Mouse (Mus musculus): ENCODE measurements around the gene Tsga10. TPM values are rescaled to one million over a fixed set of nuclear protein-coding genes. Genes with fewer than 3 reads are reported as not detected.
"Not testable (repeated sequence)": the region's sequence is repeated elsewhere in the genome, so short reads cannot be mapped to it uniquely, and the experiment has no call there.

The Tsga10 gene
- polyA plus RNA-seq, 1 experiment from 2014 or later = 6.1 TPM

GRCm38 (mm10) chr1:37831681-37832080 lies 34.5 kb downstream of the Tsga10 start:
- no peak for ATAC-seq (replicated peaks; ENCODE audit: low FRiP score)
- H3K9ac ChIP-seq = no peak overlapping the region
- H3K27ac ChIP-seq = no peak overlapping the region
- H3K9me3 ChIP-seq (replicated peaks) = no peaks in the 10 kb centered on the region
- 0 out of 2 replicates have a peak, but pooled peaks cover 1% of the 10 kb centered on the region for H3K36me3 ChIP-seq
- 48% methylated on average over 2 of the region's 2 CpGs for WGBS
- H3K27me3 ChIP-seq = no peaks in the 10 kb centered on the region
- no peak overlapping the region for H3K4me2 ChIP-seq
- no peaks in the 10 kb centered on the region for H3K4me1 ChIP-seq
- H3K4me3 ChIP-seq (replicated peaks) = no peak overlapping the region

- WGBS = 78% methylated on average over 1 of the region's 1 CpGs
- H3K36me3 ChIP-seq; ATAC-seq (replicated peaks; ENCODE audit: low FRiP score); H3K9me3 ChIP-seq (replicated peaks); H3K27me3 ChIP-seq; H3K27ac ChIP-seq; H3K4me1 ChIP-seq; H3K9ac ChIP-seq; H3K4me2 ChIP-seq; H3K4me3 ChIP-seq (replicated peaks): not testable (repeated sequence)
Measured at GRCm38 (mm10) chr1:37802291-37802690, 63.9 kb downstream of the Tsga10 start.

GRCm38 (mm10) chr1:37800298-37800697 lies 65.9 kb downstream of the Tsga10 start:
- Histone ChIP-seq H3K9me3 (replicated peaks) (no peaks in the 10 kb centered on the region), H3K27me3 (no peaks in the 10 kb centered on the region), H3K4me1 (no peaks in the 10 kb centered on the region), H3K27ac (no peak overlapping the region), H3K9ac (no peak overlapping the region), H3K4me2 (no peak overlapping the region), H3K36me3 (no peaks in the 10 kb centered on the region), H3K4me3 (replicated peaks) (no peak overlapping the region)
- 93% methylated on average over 2 of the region's 2 CpGs for WGBS
- no peak for ATAC-seq (replicated peaks; ENCODE audit: low FRiP score)

GRCm38 (mm10) chr1:37799505-37799904 lies 66.7 kb downstream of the Tsga10 start:
- no peak overlapping the region for H3K9ac ChIP-seq
- H3K9me3 ChIP-seq (replicated peaks) = no peaks in the 10 kb centered on the region
- WGBS = 68% methylated on average over 3 of the region's 3 CpGs
- H3K4me2 ChIP-seq = no peak overlapping the region
- H3K4me3 ChIP-seq (replicated peaks) = no peak overlapping the region
- H3K27ac ChIP-seq = no peak overlapping the region
- H3K27me3 ChIP-seq = no peaks in the 10 kb centered on the region
- no peaks in the 10 kb centered on the region for H3K4me1 ChIP-seq
- ATAC-seq (replicated peaks; ENCODE audit: low FRiP score) = no peak
- H3K36me3 ChIP-seq = no peaks in the 10 kb centered on the region

GRCm38 (mm10) chr1:37759407-37759806 lies 106.8 kb downstream of the Tsga10 start:
- ATAC-seq (replicated peaks; ENCODE audit: low FRiP score) = no peak
- Histone ChIP-seq H3K9me3 (replicated peaks) (no peaks in the 10 kb centered on the region), H3K4me2 (no peak overlapping the region), H3K4me1 (no peaks in the 10 kb centered on the region), H3K27ac (no peak overlapping the region), H3K36me3 (no peaks in the 10 kb centered on the region), H3K9ac (no peak overlapping the region), H3K4me3 (replicated peaks) (no peak overlapping the region), H3K27me3 (no peaks in the 10 kb centered on the region)

GRCm38 (mm10) chr1:37744650-37745259 lies 121.5 kb downstream of the Tsga10 start:
- no peak overlapping the region for H3K4me3 ChIP-seq (replicated peaks)
- no peak for ATAC-seq (replicated peaks; ENCODE audit: low FRiP score)
- no peak overlapping the region for H3K27ac ChIP-seq
- H3K4me2 ChIP-seq = no peak overlapping the region
- no peaks in the 10 kb centered on the region for H3K27me3 ChIP-seq
- 84% methylated on average over 9 of the region's 9 CpGs for WGBS
- no peaks in the 10 kb centered on the region; the same call in 1 of the 2 replicates for H3K9me3 ChIP-seq (replicated peaks)
- no peaks in the 10 kb centered on the region for H3K36me3 ChIP-seq
- H3K4me1 ChIP-seq = no peaks in the 10 kb centered on the region
- H3K9ac ChIP-seq = no peak overlapping the region

GRCm38 (mm10) chr1:37742602-37743270 lies 123.5 kb downstream of the Tsga10 start:
- Histone ChIP-seq H3K27ac (no peak overlapping the region), H3K27me3 (no peaks in the 10 kb centered on the region), H3K9ac (no peak overlapping the region), H3K4me2 (no peak overlapping the region), H3K4me3 (replicated peaks) (no peak overlapping the region), H3K9me3 (replicated peaks) (no peaks in the 10 kb centered on the region; the same call in 1 of the 2 replicates), H3K36me3 (no peaks in the 10 kb centered on the region), H3K4me1 (no peaks in the 10 kb centered on the region)
- 70% methylated on average over 14 of the region's 14 CpGs for WGBS
- no peak for ATAC-seq (replicated peaks; ENCODE audit: low FRiP score)

- Histone ChIP-seq H3K4me3 (replicated peaks) (no peak overlapping the region), H3K36me3 (no peaks in the 10 kb centered on the region), H3K9ac (no peak overlapping the region), H3K4me2 (no peak overlapping the region), H3K4me1 (no peaks in the 10 kb centered on the region), H3K27ac (no peak overlapping the region), H3K27me3 (no peaks in the 10 kb centered on the region), H3K9me3 (replicated peaks) (no peaks in the 10 kb centered on the region; the same call in 1 of the 2 replicates)
- ATAC-seq (replicated peaks; ENCODE audit: low FRiP score) = no peak
- WGBS = 90% methylated on average over 11 of the region's 11 CpGs
Measured at GRCm38 (mm10) chr1:37742126-37742525, 124.1 kb downstream of the Tsga10 start.

GRCm38 (mm10) chr1:37740161-37740802 lies 125.9 kb downstream of the Tsga10 start:
- Histone ChIP-seq H3K27me3 (no peaks in the 10 kb centered on the region), H3K27ac (no peak overlapping the region), H3K4me1 (no peaks in the 10 kb centered on the region), H3K9me3 (replicated peaks) (no peaks in the 10 kb centered on the region), H3K4me2 (no peak overlapping the region), H3K9ac (no peak overlapping the region), H3K4me3 (replicated peaks) (no peak overlapping the region), H3K36me3 (no peaks in the 10 kb centered on the region)
- WGBS = 65% methylated on average over 8 of the region's 8 CpGs
- ATAC-seq (replicated peaks; ENCODE audit: low FRiP score) = no peak

- no peak for ATAC-seq (replicated peaks; ENCODE audit: low FRiP score)
- Histone ChIP-seq H3K4me3 (replicated peaks) (no peak overlapping the region), H3K4me1 (no peaks in the 10 kb centered on the region), H3K27me3 (no peaks in the 10 kb centered on the region), H3K9me3 (replicated peaks) (no peaks in the 10 kb centered on the region), H3K27ac (no peak overlapping the region), H3K36me3 (no peaks in the 10 kb centered on the region), H3K9ac (no peak overlapping the region), H3K4me2 (no peak overlapping the region)
- 69% methylated on average over 2 of the region's 2 CpGs for WGBS
Measured at GRCm38 (mm10) chr1:37738895-37739294, 127.3 kb downstream of the Tsga10 start.

GRCm38 (mm10) chr1:37737045-37737444 lies 129.2 kb downstream of the Tsga10 start:
- H3K4me2 ChIP-seq = no peak overlapping the region
- H3K4me1 ChIP-seq = no peaks in the 10 kb centered on the region
- H3K9me3 ChIP-seq (replicated peaks) = no peaks in the 10 kb centered on the region
- ATAC-seq (replicated peaks; ENCODE audit: low FRiP score) = no peak
- H3K27me3 ChIP-seq = no peaks in the 10 kb centered on the region
- H3K27ac ChIP-seq = no peak overlapping the region
- no peak overlapping the region for H3K9ac ChIP-seq
- H3K36me3 ChIP-seq = no peaks in the 10 kb centered on the region
- 67% methylated on average over 4 of the region's 4 CpGs for WGBS
- no peak overlapping the region for H3K4me3 ChIP-seq (replicated peaks)

- 87% methylated on average over 5 of the region's 5 CpGs for WGBS
- Histone ChIP-seq H3K4me1 (no peaks in the 10 kb centered on the region), H3K36me3 (no peaks in the 10 kb centered on the region), H3K27ac (no peak overlapping the region), H3K4me2 (no peak overlapping the region), H3K9me3 (replicated peaks) (no peaks in the 10 kb centered on the region), H3K27me3 (no peaks in the 10 kb centered on the region), H3K4me3 (replicated peaks) (no peak overlapping the region), H3K9ac (no peak overlapping the region)
- ATAC-seq (replicated peaks; ENCODE audit: low FRiP score) = no peak
Measured at GRCm38 (mm10) chr1:37735932-37736331, 130.3 kb downstream of the Tsga10 start.
